Mouse (Mus musculus) lung, postnatal 14 days (tissue): ENCODE data around the gene Sema3a.

Source experiments
- DNase-seq: peaks from one replicate; pipeline ENCODE4 v3.0.0; 2021

Sema3a gene

DNA sequence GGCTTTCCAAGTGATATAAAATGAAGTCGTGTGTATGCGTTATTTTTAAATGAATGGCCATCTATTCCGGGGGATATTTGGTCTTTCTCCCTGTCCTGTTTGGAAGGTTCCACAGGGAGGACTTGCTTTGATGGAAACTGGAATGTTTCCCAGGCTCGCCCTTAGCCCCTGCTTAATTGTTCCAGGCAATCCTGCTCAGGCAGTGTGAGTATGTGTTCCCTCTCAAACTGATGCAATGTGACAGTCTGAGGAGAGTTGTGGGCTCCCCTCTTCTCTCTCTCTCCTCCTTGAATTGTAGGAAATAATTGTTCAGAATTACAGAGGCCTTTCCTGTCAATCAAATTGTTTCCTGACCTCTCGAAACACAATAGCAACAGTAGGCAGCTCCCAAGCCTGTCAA lies 202.1 kb downstream of the Sema3a start:
- DNase-seq = no peak

DNA sequence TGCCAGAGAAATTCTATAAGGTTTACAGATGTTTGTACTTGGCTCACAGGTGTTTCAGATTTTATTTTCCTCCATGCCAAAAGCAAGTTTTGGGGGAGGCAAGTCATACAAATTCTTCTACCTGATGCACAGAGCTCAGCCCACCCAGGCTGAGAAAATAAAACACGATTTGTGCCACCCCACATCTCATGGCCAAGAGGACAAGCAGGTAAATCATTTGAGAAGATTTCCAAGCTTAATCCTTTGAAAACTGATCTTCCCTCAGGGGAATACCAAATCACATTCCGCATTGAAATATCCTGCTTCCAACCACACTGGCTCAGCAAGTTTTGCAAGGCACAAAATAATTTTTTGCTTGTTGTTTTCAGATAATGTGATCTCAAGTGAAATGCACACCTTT lies 206.2 kb downstream of the Sema3a start:
- no peak for DNase-seq

DNA sequence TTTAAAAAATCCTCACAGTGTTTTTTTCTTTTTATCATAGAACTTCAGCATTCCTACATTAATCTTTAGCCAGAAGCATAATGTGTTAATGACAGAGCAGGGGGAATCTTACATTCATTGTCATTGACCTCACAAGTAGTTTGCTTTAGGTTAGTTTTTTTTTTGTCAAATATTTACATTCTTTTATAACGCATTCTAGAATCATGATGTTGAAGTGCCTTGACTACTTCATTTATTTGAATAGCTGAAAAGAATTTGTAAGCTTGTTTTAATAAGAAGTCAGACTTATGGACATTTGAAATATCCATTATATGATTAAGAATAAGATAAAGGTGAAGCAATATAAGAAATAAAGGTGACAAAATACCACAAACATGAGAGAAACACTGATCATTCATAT lies 212.5 kb downstream of the Sema3a start:
- no peak for DNase-seq

DNA sequence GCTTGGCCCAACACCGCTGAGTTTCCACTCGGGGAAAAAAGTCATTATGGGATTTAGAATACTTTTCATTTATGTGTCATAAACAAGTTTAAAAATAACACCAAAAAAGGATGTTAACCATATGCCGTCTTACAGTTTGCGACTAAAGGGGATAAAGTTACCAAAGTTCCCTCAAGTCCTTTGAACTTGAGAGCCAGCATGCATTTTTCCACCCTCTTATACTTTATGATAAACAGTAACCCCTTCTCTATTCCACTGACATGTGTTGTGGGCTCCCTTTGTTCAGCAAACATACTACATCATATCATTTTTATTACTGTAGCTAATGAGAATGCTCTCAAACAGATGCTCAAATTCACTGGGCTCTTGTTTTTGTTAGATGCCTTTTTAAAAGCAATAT lies 221.9 kb downstream of the Sema3a start:
- DNase-seq = no peak

DNA sequence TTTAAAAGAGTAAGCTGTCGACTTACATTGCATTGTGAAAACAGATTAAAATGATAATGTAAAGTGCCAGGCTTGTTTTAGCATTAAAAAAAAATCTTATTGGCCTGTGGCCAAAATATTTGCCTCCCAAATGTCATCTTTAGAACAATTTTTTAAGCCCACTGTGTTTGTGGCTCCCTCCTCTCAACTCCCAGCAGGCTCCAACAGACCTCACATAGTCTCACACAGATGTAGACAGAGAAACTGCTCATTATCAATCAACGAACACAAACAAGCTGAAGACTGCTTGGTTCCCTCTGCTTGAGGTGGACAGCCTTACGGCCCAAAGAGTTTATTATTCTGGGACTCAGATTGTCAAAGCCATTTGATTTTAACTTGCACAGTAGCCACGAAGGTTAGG lies 226.4 kb downstream of the Sema3a start:
- no peak for DNase-seq

DNA sequence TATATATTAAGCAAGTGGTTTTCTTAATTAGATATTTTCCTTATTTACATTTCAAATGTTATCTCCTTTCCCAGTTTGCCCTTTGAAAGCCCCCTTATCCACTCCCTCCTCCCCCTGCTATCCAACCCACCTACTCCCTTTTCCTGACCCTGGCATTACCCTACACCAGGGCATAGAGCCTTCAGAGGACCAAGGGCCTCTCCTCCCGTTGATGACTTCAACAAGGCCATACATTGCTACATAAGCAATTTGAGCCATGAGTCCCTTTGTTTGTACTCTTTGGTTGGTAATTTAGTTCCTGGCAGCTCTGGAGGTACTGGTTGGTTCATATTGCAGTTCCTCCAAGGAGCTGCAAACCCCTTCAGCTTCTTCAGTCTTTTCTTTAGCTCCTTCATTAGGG lies 227.8 kb downstream of the Sema3a start:
- no peak for DNase-seq

DNA sequence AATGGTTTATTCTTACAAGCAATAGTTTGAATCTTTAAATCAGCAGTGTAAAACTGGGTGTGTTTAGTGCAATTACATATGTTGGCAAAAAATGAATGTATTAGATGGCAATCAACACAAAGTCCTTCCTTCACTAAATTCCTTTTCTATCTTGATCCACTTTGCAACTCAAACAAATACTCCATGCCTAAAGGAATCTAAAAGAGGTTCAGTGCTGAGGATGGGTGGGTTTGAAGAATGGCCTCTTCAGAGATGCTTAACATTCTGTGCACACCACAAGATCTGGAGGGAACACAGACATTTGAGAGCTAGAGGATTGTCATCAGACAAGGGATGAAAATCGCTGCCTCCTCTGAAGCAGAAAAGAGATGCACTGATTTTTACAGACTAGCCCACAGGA lies 228.3 kb downstream of the Sema3a start:
- DNase-seq = no peak

DNA sequence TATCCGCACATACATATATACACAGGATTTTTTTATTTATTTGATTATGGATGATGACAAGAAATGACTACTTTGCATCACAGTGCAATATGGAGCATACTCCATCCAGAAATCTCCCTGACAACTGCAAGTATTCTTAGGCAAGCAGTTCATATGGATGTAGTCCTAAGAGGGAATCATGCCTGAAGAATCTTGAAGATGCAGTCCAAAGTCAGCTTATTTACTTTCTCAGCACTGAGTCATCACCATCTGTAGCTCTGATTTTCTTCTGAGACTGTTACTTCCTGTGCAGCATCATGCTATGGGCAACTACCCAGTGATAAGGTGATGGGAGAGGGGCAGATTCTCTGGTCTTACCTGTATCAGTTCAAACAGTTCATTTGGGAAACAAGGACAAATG lies 229.7 kb downstream of the Sema3a start:
- no peak for DNase-seq

DNA sequence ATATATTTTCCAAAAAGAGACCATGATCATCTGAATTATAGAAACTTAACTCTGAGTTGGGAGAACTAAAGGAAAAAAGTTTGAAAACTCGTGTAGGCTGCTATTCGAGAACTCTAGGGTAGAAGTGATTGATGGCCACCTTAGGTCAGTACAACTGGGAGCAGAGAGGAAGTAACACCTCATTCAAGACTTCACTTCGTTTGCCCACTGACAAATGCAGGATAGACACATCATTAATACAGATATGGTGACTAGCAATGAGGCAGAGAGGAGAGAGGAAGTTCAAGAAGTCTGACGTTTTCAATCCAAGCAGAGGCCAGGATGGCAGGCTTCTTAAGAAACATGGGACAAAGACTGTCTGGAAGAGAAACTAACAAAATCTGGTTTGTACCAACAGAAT lies 233.6 kb downstream of the Sema3a start:
- DNase-seq = no peak

DNA sequence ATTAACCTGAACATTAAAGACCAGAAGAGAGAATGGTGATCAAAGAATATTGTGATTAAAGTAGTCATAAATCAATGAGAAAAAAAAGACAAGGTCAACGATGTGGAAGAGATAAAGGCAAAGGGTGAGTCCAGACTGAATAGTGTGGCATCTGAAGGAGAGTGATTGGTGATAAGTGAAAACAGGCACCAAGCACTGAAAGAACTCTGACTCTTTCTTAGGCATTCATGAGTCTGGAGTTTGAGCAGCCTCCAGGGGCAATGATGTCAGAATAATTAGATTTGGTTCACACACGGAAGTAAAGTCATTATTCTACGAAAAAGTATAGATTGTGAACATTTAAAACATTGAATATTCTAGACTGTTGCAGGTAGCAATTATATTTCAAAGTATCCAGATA lies 235.5 kb downstream of the Sema3a start:
- no peak for DNase-seq

DNA sequence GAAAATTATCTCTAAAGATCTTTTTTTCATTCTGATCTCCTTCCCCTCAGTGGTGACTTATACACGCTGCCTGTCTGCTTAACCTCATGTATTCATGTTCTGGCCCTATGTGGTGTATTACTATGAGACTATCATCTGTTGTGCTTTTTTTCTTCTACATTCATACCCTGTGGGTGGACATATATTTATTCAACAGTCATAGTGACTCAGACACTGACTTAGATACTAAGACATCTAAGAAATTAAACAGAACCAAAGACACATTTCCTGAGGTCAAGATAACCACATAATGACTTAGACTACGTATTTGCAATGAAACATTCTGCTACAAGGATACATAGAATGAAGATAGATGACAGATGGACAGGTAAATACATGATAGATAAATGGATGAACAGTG lies 239.9 kb downstream of the Sema3a start:
- DNase-seq = no peak

DNA sequence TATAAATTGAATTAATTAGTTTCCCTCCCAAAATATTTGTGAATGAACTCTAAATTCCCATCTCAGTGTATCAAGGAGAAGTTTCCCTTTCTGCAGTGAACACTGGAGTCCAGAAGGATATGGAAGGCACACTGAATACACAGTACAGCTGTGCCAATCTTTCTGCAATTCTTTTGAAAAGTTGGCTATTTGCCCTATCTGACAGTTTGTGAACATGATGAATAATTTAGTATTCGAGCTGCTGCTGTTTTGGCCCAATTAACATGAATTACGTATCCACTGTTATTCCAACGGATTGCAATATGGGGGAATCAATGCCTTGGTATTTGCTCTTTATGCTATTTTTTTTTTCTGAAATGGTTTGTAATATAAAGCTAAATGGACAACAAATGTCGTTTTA lies 254.0 kb downstream of the Sema3a start:
- no peak for DNase-seq

DNA sequence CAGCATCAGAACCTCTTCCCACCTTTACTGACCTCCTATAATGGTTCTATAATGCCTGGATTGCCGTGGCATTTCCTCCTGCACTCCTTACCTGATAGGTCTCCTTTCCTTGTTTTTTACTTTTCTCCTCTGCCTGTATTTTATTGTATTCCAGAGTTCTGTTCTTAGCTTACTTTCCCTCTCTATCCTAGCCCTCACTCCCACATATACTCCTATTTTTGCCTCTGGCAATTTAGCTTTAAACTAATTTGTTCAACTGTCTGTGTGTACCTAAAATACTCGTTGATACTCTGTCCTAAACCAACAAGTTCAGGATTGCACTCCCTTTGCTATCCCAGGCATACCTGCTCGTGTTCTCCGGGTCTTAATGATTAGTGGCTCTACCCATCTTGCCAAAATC lies 258.8 kb downstream of the Sema3a start:
- no peak for DNase-seq

DNA sequence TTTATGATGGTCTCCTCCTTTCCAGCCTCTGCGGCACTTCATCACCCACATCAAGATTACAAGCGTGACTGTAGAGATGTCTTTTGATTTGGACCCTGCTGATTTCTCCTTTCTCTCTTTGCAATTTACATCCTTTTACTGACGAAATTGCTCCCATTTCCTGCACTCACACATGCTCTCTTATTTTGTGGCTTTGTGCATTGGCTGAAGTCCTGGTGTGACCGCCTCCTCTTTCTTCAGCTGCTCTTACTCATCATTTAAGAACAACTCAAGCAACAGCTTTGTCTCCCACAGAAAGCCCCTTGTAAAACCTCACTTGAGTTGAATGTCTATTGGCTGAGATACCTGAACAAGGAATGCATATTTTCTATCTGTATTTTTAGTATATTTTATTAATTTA lies 259.5 kb downstream of the Sema3a start:
- DNase-seq = no peak

DNA sequence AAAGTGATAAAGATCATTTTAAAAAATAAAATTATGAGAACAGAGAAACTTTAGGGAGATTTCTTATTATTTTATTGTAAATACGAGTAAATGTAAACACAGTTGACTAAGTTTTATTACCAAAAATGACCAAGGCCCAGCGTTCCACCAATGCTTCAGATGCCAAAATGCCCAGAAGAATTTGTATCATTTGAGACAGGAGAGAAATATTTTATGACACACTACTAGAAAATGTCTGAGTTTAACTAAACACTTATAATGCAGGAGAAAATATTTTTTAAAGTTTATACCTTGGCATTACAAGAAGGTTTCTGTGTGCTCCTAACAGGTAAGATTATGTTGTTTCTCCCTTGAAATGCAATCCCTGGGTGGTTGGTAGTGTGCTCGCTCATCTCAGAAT lies 261.4 kb downstream of the Sema3a start:
- no peak for DNase-seq

DNA sequence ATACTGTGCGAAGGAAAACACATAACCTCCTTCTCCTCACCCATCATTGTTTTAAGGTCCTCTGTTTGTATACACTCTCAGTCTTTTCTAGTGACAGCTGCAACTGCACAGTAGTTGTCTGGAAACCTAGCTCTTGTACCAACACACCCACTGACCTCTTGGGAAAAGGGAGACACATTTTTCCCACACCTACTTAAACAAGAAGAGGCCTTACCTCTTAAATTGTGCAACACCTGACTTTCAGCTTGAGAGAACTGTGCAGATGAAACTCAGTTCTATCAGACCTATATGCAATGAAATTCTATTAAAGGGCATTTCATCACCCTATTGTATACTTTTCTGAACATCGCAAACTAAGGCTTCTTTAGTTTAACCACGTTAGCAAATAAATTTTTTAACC lies 262.5 kb downstream of the Sema3a start:
- DNase-seq = no peak

DNA sequence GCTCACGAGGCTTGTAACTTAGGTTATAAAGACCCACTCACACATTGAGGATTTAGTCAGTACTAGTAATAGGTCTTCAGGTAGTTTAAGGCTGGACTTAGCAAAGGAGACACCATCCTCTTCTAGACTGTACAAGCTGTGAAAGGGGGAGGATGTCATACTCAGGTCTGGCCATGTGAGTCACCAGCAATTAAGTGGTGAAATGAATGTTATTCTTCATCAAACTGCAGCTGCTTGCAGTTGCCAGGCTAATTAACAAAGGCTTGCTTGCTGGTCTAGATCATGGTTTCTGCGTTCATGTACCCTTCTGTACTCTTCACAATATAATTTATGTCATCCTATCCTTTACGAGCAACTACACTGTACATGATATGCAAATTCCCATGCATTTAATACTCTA lies 264.8 kb downstream of the Sema3a start:
- no peak for DNase-seq

DNA sequence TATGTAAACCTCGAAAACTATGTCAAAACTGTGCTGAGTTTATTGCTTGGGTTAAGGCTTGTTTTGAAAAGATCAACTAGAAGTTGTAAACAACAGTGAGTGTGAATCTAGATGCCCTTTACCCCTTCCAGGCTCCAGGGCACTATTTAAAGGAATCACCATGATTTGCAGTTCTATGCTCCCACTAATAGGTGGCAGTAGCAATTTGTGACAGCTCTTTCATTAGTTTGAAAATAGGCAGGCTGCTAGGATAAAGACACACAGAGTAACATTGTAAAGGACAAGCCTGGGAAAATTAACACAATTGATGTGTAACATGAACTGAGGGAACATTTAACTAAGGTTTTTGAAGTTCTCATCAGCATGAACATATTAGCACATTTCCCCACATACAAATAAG lies 280.2 kb downstream of the Sema3a start:
- DNase-seq = no peak

DNA sequence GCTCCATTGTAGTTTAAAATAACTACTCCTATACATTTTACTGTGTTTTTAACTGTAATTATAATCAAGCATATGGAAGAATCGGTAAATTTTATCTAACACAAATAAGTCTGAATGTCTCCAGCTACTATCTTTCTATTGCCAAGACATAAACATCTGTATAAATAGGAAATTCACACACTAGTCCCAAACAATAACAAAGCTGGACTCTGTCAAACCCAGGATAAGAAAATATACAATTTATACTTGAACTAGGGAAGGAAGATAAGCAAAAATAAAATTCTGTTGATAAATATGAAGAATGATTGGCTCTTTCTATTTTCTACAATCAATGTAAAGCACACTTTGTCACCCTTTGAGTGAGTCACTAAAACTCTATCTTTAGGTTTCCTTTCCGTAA lies 280.9 kb downstream of the Sema3a start:
- DNase-seq = no peak

DNA sequence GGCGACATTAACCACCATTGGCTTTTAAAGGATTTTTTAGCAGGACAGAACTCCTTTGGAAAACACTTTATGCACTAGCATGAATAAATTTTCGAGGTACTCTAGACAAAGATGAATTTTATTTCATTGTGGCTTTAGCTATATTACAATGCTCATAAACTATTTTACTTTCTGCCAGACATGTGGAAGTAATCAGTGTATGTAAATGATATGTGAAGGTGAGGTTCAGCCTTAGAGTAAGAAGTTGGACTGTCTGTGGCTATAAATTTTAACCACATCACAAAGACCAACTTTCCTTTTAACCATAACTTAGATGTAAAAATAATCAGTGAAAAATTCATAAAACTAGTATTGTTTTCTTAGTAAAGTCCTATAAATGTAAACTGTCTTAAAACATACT lies 286.7 kb downstream of the Sema3a start:
- no peak for DNase-seq

DNA sequence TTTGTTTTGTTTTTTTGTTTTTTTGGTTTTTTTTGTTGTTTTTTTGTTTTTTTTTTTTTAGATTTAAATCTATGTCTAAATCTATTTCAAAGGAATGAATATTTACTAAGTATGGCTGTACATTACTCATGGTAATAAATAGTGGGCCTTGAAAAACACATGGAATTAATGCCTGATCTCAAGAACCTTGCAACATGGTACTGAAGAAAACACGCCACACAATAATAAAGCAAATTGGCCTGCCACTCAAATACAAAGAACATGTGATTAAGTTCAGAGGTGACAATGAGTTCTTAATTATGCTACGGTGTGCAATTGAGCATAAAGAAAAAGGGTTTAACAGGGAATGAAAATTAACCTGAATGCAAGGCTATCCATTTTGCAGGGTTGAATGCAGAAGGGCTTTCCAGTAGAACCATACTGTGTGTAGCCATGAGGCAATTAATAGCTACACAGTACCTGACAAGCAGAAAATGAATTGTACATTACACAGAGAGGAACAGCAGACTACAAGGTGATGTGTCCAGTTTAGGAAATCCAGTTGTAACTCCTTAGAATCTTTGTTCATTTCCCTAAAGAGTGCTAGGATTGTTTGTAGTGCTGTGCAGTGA lies 288.8 kb downstream of the Sema3a start:
- DNase-seq = no peak

DNA sequence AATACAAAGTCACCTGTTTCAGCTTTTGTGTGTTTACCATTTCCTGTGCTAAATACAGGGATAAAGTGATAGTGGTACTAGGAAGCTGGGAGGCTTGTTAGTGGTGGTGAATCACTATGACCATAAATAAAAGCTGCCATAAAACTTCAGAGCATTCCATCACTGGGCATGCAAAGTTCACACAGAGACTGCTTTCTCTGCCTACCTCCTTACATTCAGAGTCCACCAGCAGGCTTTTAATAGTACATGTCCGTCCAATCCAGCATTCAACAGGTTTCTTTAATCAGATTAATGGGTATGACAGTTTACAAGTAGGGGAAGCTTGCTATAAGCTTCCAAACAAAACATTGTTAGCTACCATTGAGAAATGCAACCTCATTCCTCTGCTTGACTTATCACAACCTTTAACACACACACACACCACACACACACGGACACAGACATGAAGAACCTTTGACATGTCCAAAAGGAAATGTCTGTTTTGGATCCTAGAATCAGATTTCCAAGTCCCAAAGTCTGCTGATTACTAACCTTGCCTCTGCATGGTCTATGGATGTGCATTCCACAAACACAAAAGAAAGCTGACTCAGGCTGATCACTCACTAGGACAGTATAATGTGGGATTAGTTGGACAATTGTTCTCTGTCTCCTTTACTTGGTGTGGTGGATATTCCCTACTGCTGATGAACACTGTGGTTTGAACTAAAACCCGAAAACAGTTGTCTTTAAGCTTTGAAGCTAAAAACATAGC lies 291.9 kb downstream of the Sema3a start:
- DNase-seq = no peak

DNA sequence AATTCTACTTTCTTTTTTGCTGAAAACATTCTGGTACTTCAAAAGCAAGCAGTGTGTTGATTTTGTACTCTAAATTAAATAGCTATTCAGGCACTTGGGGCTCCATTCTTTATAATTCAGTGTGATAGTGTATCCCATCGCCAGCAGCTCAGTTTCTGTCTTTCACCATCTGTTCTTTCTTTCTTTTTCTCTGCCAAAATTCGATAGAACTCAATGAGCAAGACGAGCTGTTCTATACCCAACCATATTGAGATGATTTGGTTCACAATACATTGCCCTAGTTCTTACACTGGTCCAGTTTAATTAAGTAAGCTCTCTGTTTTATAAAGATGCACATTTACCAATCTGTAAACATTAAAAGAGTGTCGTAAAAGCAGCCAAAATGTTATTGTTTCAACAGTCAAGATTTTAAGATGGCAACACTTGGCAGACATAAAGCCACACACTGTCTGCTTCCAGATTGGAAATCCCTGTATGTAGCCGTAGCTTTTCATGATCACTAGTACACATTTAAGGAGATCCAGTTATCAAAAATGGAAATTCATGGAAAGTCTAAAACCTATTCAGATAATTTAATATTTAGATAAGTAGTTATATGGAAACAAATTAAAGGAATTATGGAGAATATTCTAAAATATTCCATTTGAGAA lies 296.2 kb downstream of the Sema3a start:
- DNase-seq = no peak

DNA sequence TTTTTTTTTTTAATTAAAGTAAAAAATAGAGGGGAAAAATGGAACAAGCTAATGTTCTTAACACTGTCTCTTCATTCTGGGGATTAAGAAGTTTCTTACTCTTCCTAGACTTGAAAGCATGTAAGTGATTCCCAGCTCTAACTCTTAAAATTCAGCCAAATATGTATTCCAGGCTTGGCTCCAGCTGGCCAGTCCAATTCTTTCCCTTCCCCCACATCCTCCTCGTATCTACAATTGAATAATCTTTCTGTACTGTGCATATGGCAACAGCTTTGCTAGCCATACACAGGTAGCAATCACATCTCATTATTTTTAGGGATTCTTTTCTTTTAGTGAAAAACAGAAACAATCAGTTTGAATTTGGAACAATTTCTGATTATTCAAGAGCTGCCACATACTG lies 303.5 kb downstream of the Sema3a start:
- no peak for DNase-seq

DNA sequence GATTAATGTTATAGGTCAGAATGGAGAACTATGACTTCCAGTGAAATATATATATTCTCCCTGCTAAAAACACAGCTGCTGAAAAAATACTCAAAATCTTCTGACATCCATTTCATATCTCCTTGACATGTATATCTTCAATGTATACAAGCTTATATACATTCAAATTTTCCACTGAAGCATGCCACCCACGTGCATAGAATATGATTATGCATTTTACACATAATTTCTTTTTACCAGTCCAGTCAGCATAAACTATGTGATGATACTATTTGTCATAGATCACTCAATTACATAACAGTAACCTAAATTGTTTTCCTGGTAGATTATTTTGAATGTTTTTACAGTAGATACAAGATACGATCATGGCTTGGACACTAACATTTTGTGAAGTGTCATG lies 306.6 kb downstream of the Sema3a start:
- DNase-seq = no peak
